Mouse (Mus musculus) intestine, embryonic 15.5 days (tissue): ENCODE results near the gene Pacrg. TPM values are rescaled to one million over a fixed set of nuclear protein-coding genes. Genes with fewer than 3 reads are reported as not detected.

ENCODE experiments used
- ATAC-seq: fragments of 200-750 bp; cut with Nextera tagmentation; 2 replicates; pipeline ENCODE4 v1.8.0; 2017; ENCODE audit warnings: moderate TSS enrichment, moderate library complexity
- H3K27ac ChIP-seq: fragments of 300-500 bp; sonication (generic); 2 replicates; pipeline ENCODE4 v1.5.1; 2015; ENCODE audit warnings: mild to moderate bottlenecking, inconsistent platforms
- H3K27me3 ChIP-seq: fragments of 300-500 bp; sonication (generic); replicated peaks from 2 replicates; pipeline ENCODE4 v1.6.1; 2015; ENCODE audit warnings: inconsistent platforms
- H3K36me3 ChIP-seq: fragments of 300-500 bp; sonication (generic); 2 replicates; pipeline ENCODE4 v1.6.1; 2015; ENCODE audit warnings: inconsistent platforms
- H3K4me1 ChIP-seq: fragments of 300-500 bp; sonication (generic); replicated peaks from 2 replicates; pipeline ENCODE4 v1.6.1; 2015; ENCODE audit warnings: inconsistent platforms
- H3K4me2 ChIP-seq: fragments of 300-500 bp; sonication (generic); replicated peaks from 2 replicates; pipeline ENCODE4 v1.6.1; 2015; ENCODE audit warnings: mild to moderate bottlenecking, inconsistent platforms
- H3K4me3 ChIP-seq: fragments of 300-500 bp; sonication (generic); replicated peaks from 2 replicates; pipeline ENCODE4 v1.5.1; 2015; ENCODE audit warnings: inconsistent platforms
- H3K9ac ChIP-seq: fragments of 300-500 bp; sonication (generic); 2 replicates; pipeline ENCODE4 v1.6.1; 2015; ENCODE audit warnings: inconsistent platforms
- H3K9me3 ChIP-seq: fragments of 300-500 bp; sonication (generic); 2 replicates; pipeline ENCODE4 v1.6.1; 2016; ENCODE audit warnings: inconsistent platforms
- WGBS: fragments of 180-500 bp; shearing (Covaris S2); methylation state at CpG from one replicate; pipeline ENCODE4 v1.1.7; 2015; 5-methylcytosine and 5-hydroxymethylcytosine counted together
- polyA plus RNA-seq: library from polyadenylated mRNA; unstranded; fragments of >200 nt; fragmentation: Nextera tagmentation; extraction: Ambion mirVana; gene quantifications from 2 replicates; pipeline ENCODE4 v1.2.1, GENCODE M21; 2015

Pacrg gene
- polyA plus RNA-seq, 1 experiment from 2014 or later: 0.93 TPM

GRCm38 (mm10) chr17:10416995-10417394, 423.1 kb downstream of the Pacrg start:
- no peaks in the 10 kb centered on the region; the same call in 1 of the 2 replicates for H3K27me3 ChIP-seq
- no peak overlapping the region for H3K9ac ChIP-seq
- no peak overlapping the region for H3K4me2 ChIP-seq
- no peak overlapping the region for H3K27ac ChIP-seq
- H3K36me3 ChIP-seq: no peaks in the 10 kb centered on the region
- H3K4me3 ChIP-seq: no peak overlapping the region
- no peaks in the 10 kb centered on the region for H3K9me3 ChIP-seq
- peak; percentile 61 for ATAC-seq
- 35% methylated on average over 4 of the region's 4 CpGs for WGBS
- no peaks in the 10 kb centered on the region for H3K4me1 ChIP-seq

- no peaks in the 10 kb centered on the region for H3K9me3 ChIP-seq
- no peak for ATAC-seq
- 87% methylated on average over 4 of the region's 4 CpGs for WGBS
- no peaks in the 10 kb centered on the region for H3K4me1 ChIP-seq
- H3K36me3 ChIP-seq: no peaks in the 10 kb centered on the region
- H3K27me3 ChIP-seq: no peaks in the 10 kb centered on the region; the same call in 1 of the 2 replicates
- H3K4me3 ChIP-seq: no peak overlapping the region
- no peak overlapping the region for H3K4me2 ChIP-seq
- H3K9ac ChIP-seq: no peak overlapping the region
- H3K27ac ChIP-seq: no peak overlapping the region
These were observed 424.0 kb downstream of the Pacrg start for GRCm38 (mm10) chr17:10416101-10416500.

DNA sequence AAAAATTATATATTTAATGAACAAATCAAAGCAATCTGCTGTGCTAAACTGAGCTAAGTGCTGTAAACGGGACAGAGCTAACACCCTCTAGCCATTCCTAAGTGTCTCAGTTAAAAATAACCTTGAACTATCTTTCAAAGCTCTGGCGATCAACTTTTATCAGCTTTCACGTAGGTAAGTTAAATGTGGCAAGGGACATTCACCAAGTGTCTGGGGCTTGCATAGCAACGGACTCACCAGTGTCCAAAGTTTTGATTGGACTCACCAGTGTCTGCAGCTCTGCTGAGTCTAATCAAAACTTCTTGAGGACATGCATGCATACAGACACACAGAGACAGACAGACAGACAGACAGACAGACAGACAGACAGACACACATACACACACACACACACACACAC, 425.7 kb downstream of the Pacrg start:
- Histone ChIP-seq H3K27me3 (no peaks in the 10 kb centered on the region; the same call in 1 of the 2 replicates), H3K9ac (no peak overlapping the region), H3K4me3 (no peak overlapping the region), H3K4me1 (no peaks in the 10 kb centered on the region), H3K9me3 (no peaks in the 10 kb centered on the region), H3K36me3 (no peaks in the 10 kb centered on the region), H3K4me2 (no peak overlapping the region), H3K27ac (no peak overlapping the region)
- 66% methylated on average over 4 of the region's 4 CpGs for WGBS
- ATAC-seq: no peak

- no peak overlapping the region for H3K4me2 ChIP-seq
- ATAC-seq: no peak
- H3K9ac ChIP-seq: no peak overlapping the region
- no peaks in the 10 kb centered on the region; the same call in 1 of the 2 replicates for H3K27me3 ChIP-seq
- H3K9me3 ChIP-seq: no peaks in the 10 kb centered on the region
- H3K4me1 ChIP-seq: no peaks in the 10 kb centered on the region
- H3K4me3 ChIP-seq: no peak overlapping the region
- WGBS: 86% methylated on average over 9 of the region's 9 CpGs
- H3K36me3 ChIP-seq: no peaks in the 10 kb centered on the region
- no peak overlapping the region for H3K27ac ChIP-seq
These were observed 426.2 kb downstream of the Pacrg start for GRCm38 (mm10) chr17:10413870-10414269.

- ATAC-seq: no peak
These were observed 429.3 kb downstream of the Pacrg start for GRCm38 (mm10) chr17:10410597-10411476.

GRCm38 (mm10) chr17:10408681-10409081, 431.4 kb downstream of the Pacrg start:
- no peaks in the 10 kb centered on the region for H3K4me1 ChIP-seq
- no peaks in the 10 kb centered on the region for H3K27me3 ChIP-seq
- H3K36me3 ChIP-seq: no peaks in the 10 kb centered on the region
- H3K9ac ChIP-seq: no peak overlapping the region
- ATAC-seq: no peak
- no peak overlapping the region for H3K4me3 ChIP-seq
- H3K4me2 ChIP-seq: no peak overlapping the region
- no peak overlapping the region for H3K27ac ChIP-seq
- no peaks in the 10 kb centered on the region for H3K9me3 ChIP-seq
- WGBS: 65% methylated on average over 4 of the region's 4 CpGs

More at GRCm38 (mm10) chr17:10410597-10411476, 429.3 kb downstream of the Pacrg start:
- Histone ChIP-seq H3K4me2 (no peak overlapping the region), H3K9me3 (no peaks in the 10 kb centered on the region), H3K36me3 (no peaks in the 10 kb centered on the region), H3K9ac (no peak overlapping the region), H3K4me1 (no peaks in the 10 kb centered on the region), H3K27me3 (no peaks in the 10 kb centered on the region), H3K4me3 (no peak overlapping the region), H3K27ac (no peak overlapping the region)
- WGBS: 65% methylated on average over 8 of the region's 8 CpGs

DNA sequence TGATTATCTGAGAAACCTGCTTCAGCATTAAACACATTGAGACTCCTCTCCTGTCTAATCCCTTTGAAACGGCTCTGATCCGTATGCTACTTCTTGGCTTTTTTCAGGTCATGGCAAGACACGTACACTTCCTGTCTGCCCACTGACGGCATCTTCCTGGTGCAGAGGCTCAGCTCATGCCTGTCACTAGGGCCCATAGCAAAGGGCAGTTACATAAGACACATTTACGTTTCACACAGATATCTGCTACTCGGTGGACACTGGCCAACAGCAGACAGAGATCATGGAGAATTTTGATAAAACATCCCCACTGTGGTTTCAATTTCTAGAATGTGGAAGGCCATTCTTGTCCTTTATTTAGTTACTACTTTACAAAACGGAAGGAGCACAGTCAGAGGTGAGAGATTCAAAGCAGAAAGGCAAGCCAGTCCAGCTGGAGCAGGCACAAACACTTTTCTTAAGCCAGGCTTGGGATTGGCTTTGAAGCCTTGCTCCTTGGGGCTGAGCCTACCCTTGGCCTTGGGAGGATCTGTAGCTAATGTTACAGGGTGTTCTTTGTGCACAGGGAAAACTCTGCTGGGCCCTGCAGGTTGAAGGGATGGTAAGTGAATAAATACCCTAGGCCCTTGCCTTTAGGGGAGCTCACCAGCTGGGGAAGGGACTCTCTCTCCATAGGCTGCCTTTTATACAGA, 432.9 kb downstream of the Pacrg start:
- Histone ChIP-seq H3K27ac (no peak overlapping the region), H3K27me3 (no peaks in the 10 kb centered on the region), H3K36me3 (no peaks in the 10 kb centered on the region), H3K4me2 (no peak overlapping the region), H3K9ac (no peak overlapping the region), H3K9me3 (no peaks in the 10 kb centered on the region), H3K4me1 (no peaks in the 10 kb centered on the region), H3K4me3 (no peak overlapping the region)
- ATAC-seq: no peak
- 59% methylated on average over 7 of the region's 7 CpGs for WGBS

DNA sequence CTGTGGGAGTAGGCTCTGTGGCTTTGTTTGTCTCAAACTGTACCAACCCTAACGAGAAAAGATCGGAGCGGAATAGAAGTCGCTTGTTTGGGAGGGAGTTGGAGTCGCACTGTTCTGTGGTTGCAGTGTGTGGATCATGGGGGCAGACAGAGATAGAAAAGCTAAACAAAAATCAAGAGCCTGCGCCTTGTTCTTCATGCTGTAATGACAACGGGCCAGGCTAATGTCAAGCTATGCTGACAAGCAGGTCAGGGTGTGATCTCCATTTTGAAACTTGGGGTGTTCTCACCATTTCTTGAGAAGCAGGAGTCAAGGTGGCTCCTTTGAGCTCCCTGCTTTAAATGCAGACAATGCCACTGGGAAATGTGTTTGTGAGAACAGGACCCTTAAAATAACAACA, 433.8 kb downstream of the Pacrg start:
- ATAC-seq: no peak
- Histone ChIP-seq H3K27me3 (no peaks in the 10 kb centered on the region), H3K9ac (no peak overlapping the region), H3K4me2 (no peak overlapping the region), H3K27ac (no peak overlapping the region), H3K4me1 (no peaks in the 10 kb centered on the region), H3K4me3 (no peak overlapping the region), H3K36me3 (no peaks in the 10 kb centered on the region), H3K9me3 (no peaks in the 10 kb centered on the region)
- 60% methylated on average over 7 of the region's 7 CpGs for WGBS

DNA sequence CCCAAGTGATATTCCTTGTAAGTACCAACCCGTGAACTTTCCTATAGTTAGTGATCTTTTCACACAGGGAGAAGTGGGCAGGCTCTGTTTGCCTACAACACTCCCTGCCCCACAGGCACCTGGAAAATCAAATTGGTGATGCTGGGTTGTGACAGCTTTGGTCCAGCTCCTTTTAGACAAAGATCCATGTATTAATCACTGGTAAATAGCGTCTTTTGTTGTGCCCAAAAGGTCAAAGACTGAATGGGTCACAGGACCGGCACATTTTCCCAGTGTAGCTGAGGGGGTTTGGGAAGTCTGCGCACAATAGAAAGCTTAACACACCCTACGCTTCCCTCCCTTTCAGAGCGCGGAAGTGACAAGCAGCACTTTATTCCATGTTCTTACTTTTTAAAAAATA, 434.2 kb downstream of the Pacrg start:
- H3K36me3 ChIP-seq: no peaks in the 10 kb centered on the region
- 68% methylated on average over 7 of the region's 7 CpGs for WGBS
- H3K4me2 ChIP-seq: no peak overlapping the region
- no peak for ATAC-seq
- no peaks in the 10 kb centered on the region for H3K9me3 ChIP-seq
- H3K4me3 ChIP-seq: no peak overlapping the region
- H3K9ac ChIP-seq: no peak overlapping the region
- no peaks in the 10 kb centered on the region for H3K27me3 ChIP-seq
- H3K4me1 ChIP-seq: no peaks in the 10 kb centered on the region
- no peak overlapping the region for H3K27ac ChIP-seq

DNA sequence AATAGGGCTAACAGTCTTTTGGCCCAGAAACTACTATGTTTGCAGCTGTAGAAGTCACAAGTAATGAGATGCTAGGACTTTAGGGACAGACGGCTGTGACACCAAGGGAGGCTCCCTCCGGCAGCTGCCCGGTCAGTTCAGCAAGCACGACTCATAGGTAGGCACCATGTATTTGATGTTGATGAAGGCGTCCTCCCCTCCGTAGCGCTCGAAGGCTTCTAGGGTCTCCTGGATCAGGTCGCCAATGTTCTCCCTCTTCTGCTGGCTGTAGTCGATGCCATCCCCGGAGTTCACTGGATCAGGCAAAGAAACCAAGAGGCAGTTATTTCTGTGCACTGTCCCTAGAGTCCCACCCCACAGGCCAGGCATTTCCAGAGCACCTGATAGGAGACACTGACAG, 436.9 kb downstream of the Pacrg start:
- Histone ChIP-seq H3K4me3 (no peak overlapping the region), H3K9me3 (no peaks in the 10 kb centered on the region), H3K36me3 (no peaks in the 10 kb centered on the region), H3K27ac (no peak overlapping the region), H3K4me2 (no peak overlapping the region), H3K27me3 (no peaks in the 10 kb centered on the region), H3K9ac (no peak overlapping the region), H3K4me1 (0 out of 2 replicates have a peak, but pooled peaks cover 2% of the 10 kb centered on the region)
- no peak for ATAC-seq
- 90% methylated on average over 11 of the region's 11 CpGs for WGBS

GRCm38 (mm10) chr17:10402064-10402640, 438.0 kb downstream of the Pacrg start:
- Histone ChIP-seq H3K9ac (no peak overlapping the region), H3K27ac (no peak overlapping the region), H3K4me1 (0 out of 2 replicates have a peak, but pooled peaks cover 6% of the 10 kb centered on the region), H3K4me3 (no peak overlapping the region), H3K9me3 (no peaks in the 10 kb centered on the region), H3K4me2 (no peak overlapping the region), H3K27me3 (no peaks in the 10 kb centered on the region), H3K36me3 (no peaks in the 10 kb centered on the region)
- no peak for ATAC-seq
- 88% methylated on average over 12 of the region's 12 CpGs for WGBS

- H3K9me3 ChIP-seq: no peaks in the 10 kb centered on the region
- no peak overlapping the region for H3K4me3 ChIP-seq
- no peaks in the 10 kb centered on the region for H3K27me3 ChIP-seq
- WGBS: 90% methylated on average over 3 of the region's 3 CpGs
- no peaks in the 10 kb centered on the region for H3K36me3 ChIP-seq
- H3K27ac ChIP-seq: no peak overlapping the region
- 0 out of 2 replicates have a peak, but pooled peaks cover 7% of the 10 kb centered on the region for H3K4me1 ChIP-seq
- H3K9ac ChIP-seq: no peak overlapping the region
- no peak for ATAC-seq
- H3K4me2 ChIP-seq: no peak overlapping the region
These were observed 438.6 kb downstream of the Pacrg start for GRCm38 (mm10) chr17:10401529-10401928.
